In genomic region chr17:28207591-28208313, GRCm38 (mm10) we compare ENCODE assay signal across 8 mouse cellular contexts. TPM values are rescaled to one million over a fixed set of nuclear protein-coding genes. Genes with fewer than 3 reads are reported as not detected.
DNase-seq lines count a peak whose midpoint lies in the region; ATAC-seq and TF ChIP-seq lines count a peak whose summit lies in the region.

Gene Def6, plus strand, starts transcription at chr17:28207778.

- no peaks in the 10 kb centered on the region for H3K79me3 ChIP-seq in C2C12 (ENCODE audit: low read depth)

- TF ChIP-seq CTCF in C2C12 (IDR thresholded peaks at IDR 0.05; ENCODE audit: control insufficient read depth, insufficient read depth, insufficient read length) = peak; percentile 78

- peak within 1 kb of the TSS; percentile 84 for H3K9ac ChIP-seq in heart, embryonic 16.5 days (ENCODE audit: low read length)

- no peaks in the 10 kb centered on the region for H3K27me3 ChIP-seq in C2C12 (ENCODE audit: control insufficient read depth, insufficient read depth, insufficient read length)
- H3K27me3 ChIP-seq in heart, embryonic 16.5 days (ENCODE audit: control insufficient read depth, insufficient read depth, low read length) = no peaks in the 10 kb centered on the region

- peak; percentile 78 to 88 for DNase-seq in adrenal gland, adult (ENCODE audit: inconsistent age in 2 of 2, low spot score in 1 of 2)
- peak; percentile 89 for DNase-seq in kidney, postnatal 10 days
- DNase-seq in lung, postnatal 14 days = peak; percentile 80
- DNase-seq in ovary, postnatal 10 days (ENCODE audit: low spot score) = peak; percentile 50
- DNase-seq in thymus, postnatal 36 days = peak; percentile 88 to 91

- H3K36me3 ChIP-seq in C2C12 (ENCODE audit: control insufficient read depth, insufficient read depth) = no peaks in the 10 kb centered on the region
- no peaks in the 10 kb centered on the region; the same call in 1 of the 2 replicates for H3K36me3 ChIP-seq in heart, embryonic 16.5 days (ENCODE audit: control insufficient read depth, insufficient read depth)

- H3K27ac ChIP-seq in heart, embryonic 16.5 days (ENCODE audit: low read length) = peak within 1 kb of the TSS; percentile 88

- H3K9me3 ChIP-seq in heart, embryonic 16.5 days (replicated peaks; ENCODE audit: control insufficient read depth, low read length) = no peaks in the 10 kb centered on the region

- H3ac ChIP-seq in C2C12 (ENCODE audit: control insufficient read depth, insufficient read length, low read depth) = peak within 1 kb of the TSS; percentile 47

- 19% methylated on average over 26 of the region's 26 CpGs for WGBS in heart, embryonic 16.5 days

- peaks cover 18% of the 10 kb centered on the region for H3K4me1 ChIP-seq in heart, embryonic 16.5 days (ENCODE audit: control insufficient read depth, insufficient read depth, low read length)

- no peak within 1 kb of the TSS for H3K4me3 ChIP-seq in C2C12 (ENCODE audit: insufficient read depth, poor library complexity, severe bottlenecking)
- H3K4me3 ChIP-seq in heart, embryonic 16.5 days (ENCODE audit: low read length) = peak within 1 kb of the TSS; percentile 57

- no peak for ATAC-seq in erythroid progenitor cell, adult 5-6 weeks (replicated peaks; ENCODE audit: low FRiP score, poor library complexity, severe bottlenecking)
- ATAC-seq in heart, embryonic 16.5 days (replicated peaks; ENCODE audit: extremely low read depth, insufficient read depth, low FRiP score) = peak; percentile 89

- H3K4me2 ChIP-seq in heart, embryonic 16.5 days (ENCODE audit: low read depth, low read length) = peak within 1 kb of the TSS; percentile 78

- H3K79me2 ChIP-seq in C2C12 (ENCODE audit: control insufficient read depth, insufficient read depth) = no peaks in the 10 kb centered on the region

TF ChIP-seq in C2C12, 6 proteins besides CTCF, POLR2A, EP300 and RAD21:
- no peak for TF ChIP-seq MAX (IDR thresholded peaks at IDR 0.05)
- TF ChIP-seq MYOG (IDR thresholded peaks at IDR 0.05; ENCODE audit: control insufficient read depth, extremely low read depth, insufficient read length) = no peak
- peak; percentile 38 for TF ChIP-seq MYOD1 (IDR thresholded peaks at IDR 0.05; ENCODE audit: control insufficient read depth, insufficient read length, low read depth)

RNA-seq across cellular contexts. Expression of gene Def6, which starts in this region (rescaled TPM):
- polyA plus RNA-seq in C2C12 (2012; fragmentation: generic; extraction: Trizol) = 5.7 TPM
- total RNA-seq in erythroid progenitor cell, adult 5-6 weeks (2015; ENCODE audit: low replicate concordance) = 5.8 and 13.8 TPM in 2 replicates
- total RNA-seq in erythroid progenitor cell, adult 5-6 weeks (2017; ENCODE audit: low replicate concordance) = 17.2 and 17.8 TPM in 2 replicates
- polyA plus RNA-seq in heart, embryonic 16.5 days (2015; fragmentation: Nextera tagmentation; extraction: Ambion mirVana) = 7.9 and 20.5 TPM in 2 replicates
